Mouse (Mus musculus) urinary bladder, postnatal 0 days (tissue): ENCODE measurements around the gene Mthfd1l. TPM values are rescaled to one million over a fixed set of nuclear protein-coding genes. Genes with fewer than 3 reads are reported as not detected.

Experiments
- polyA plus RNA-seq: library from polyadenylated mRNA; unstranded; fragments of >200 nt; fragmentation: Nextera tagmentation; extraction: Ambion mirVana; gene quantifications from 2 replicates; pipeline ENCODE4 v1.2.1, GENCODE M21; 2015

Gene Mthfd1l
- 9.1 and 11.3 TPM in 2 replicates for polyA plus RNA-seq

GRCm38 (mm10) chr10:3972981-3973588 lies at the start of gene Mthfd1l:
Gene Mthfd1l, plus strand, starts transcription at chr10:3973118.

Other genes with a start within 250 kb of the Mthfd1l start
- 4.9 and 6.1 TPM in 2 replicates for gene Plekhg1, start 232.8 kb upstream of the Mthfd1l start, polyA plus RNA-seq